Mouse (Mus musculus) layer of hippocampus, adult 9-11 months (tissue): ENCODE data around the gene Golph3.

Experiments
- DNase-seq: peaks from one replicate; pipeline ENCODE4 v3.0.0; 2022

The Golph3 gene

GRCm38 (mm10) chr15:12321091-12321787 lies at the start of gene Golph3:
TSS of gene Golph3 (plus strand) at chr15:12321450.
- peak; percentile 96 for DNase-seq

- no peak for DNase-seq
These were observed 47.8 kb upstream of the Golph3 start for GRCm38 (mm10) chr15:12273325-12274052.

GRCm38 (mm10) chr15:12274053-12274769 lies 47.0 kb upstream of the Golph3 start:
- DNase-seq, result no peak

- no peak for DNase-seq
These were observed 46.1 kb upstream of the Golph3 start for GRCm38 (mm10) chr15:12275091-12275623.

- no peak for DNase-seq
These were observed 41.4 kb upstream of the Golph3 start for GRCm38 (mm10) chr15:12279816-12280215.

- peak; percentile 28 for DNase-seq
These were observed 36.3 kb upstream of the Golph3 start for GRCm38 (mm10) chr15:12284794-12285534.

- DNase-seq, result peak; percentile 36
These were observed 35.8 kb upstream of the Golph3 start for GRCm38 (mm10) chr15:12285535-12285809.

GRCm38 (mm10) chr15:12290330-12290729 lies 30.9 kb upstream of the Golph3 start:
- no peak for DNase-seq

GRCm38 (mm10) chr15:12291757-12292156 lies 29.5 kb upstream of the Golph3 start:
- DNase-seq, result no peak

- DNase-seq, result no peak
These were observed 25.0 kb upstream of the Golph3 start for GRCm38 (mm10) chr15:12296228-12296627.

- no peak for DNase-seq
These were observed 23.0 kb upstream of the Golph3 start for GRCm38 (mm10) chr15:12298231-12298737.

- no peak for DNase-seq
These were observed 19.5 kb upstream of the Golph3 start for GRCm38 (mm10) chr15:12301771-12302170.

- DNase-seq, result no peak
These were observed 14.8 kb upstream of the Golph3 start for GRCm38 (mm10) chr15:12306188-12307071.

GRCm38 (mm10) chr15:12307114-12307513 lies 14.1 kb upstream of the Golph3 start:
- DNase-seq, result no peak

GRCm38 (mm10) chr15:12308539-12308938 lies 12.7 kb upstream of the Golph3 start:
- DNase-seq, result no peak

GRCm38 (mm10) chr15:12310676-12311075 lies 10.6 kb upstream of the Golph3 start:
- no peak for DNase-seq

GRCm38 (mm10) chr15:12311465-12311864 lies 9.8 kb upstream of the Golph3 start:
- DNase-seq, result no peak

GRCm38 (mm10) chr15:12313255-12313654 lies 8.0 kb upstream of the Golph3 start:
- no peak for DNase-seq

- no peak for DNase-seq
These were observed 6.7 kb upstream of the Golph3 start for GRCm38 (mm10) chr15:12314584-12314983.

- no peak for DNase-seq
These were observed 5.3 kb upstream of the Golph3 start for GRCm38 (mm10) chr15:12315996-12316395.

- no peak for DNase-seq
These were observed 4.0 kb upstream of the Golph3 start for GRCm38 (mm10) chr15:12317290-12317689.

GRCm38 (mm10) chr15:12318451-12318850 lies 2.8 kb upstream of the Golph3 start:
- no peak for DNase-seq
